Mouse (Mus musculus): ENCODE measurements around the gene Fggy. TPM values are rescaled to one million over a fixed set of nuclear protein-coding genes. Genes with fewer than 3 reads are reported as not detected.

Gene Fggy
- polyA plus RNA-seq, 1 experiment from 2014 or later = 9.1 TPM

DNA sequence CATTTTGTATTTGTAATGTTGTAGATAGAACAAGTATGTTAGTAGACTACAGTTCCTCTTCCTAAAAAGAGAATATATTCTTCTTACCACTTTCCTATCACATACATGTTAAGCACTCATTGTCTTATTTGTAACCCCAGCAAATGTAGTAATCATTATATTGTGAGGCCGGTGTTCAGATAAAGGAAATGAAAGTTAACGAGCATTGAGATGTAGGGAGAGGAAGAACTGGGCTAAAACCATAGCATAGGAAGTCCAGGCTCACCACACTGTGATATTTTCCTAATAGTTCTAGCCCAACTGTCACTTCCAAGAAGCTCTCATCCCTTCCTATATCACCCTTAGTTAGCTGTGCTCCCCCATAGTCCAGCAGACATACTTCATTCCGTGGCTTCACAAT, 218.3 kb downstream of the Fggy start:
- H3K4me3 ChIP-seq = no peak overlapping the region
- no peak for ATAC-seq (ENCODE audit: low FRiP score)
- WGBS = 93% methylated on average over 3 of the region's 3 CpGs
- no peak overlapping the region for H3K9ac ChIP-seq
- H3K4me1 ChIP-seq (replicated peaks) = no peaks in the 10 kb centered on the region
- H3K4me2 ChIP-seq = no peak overlapping the region
- no peak overlapping the region for H3K27ac ChIP-seq
- no peaks in the 10 kb centered on the region for H3K9me3 ChIP-seq
- H3K27me3 ChIP-seq = no peaks in the 10 kb centered on the region
- H3K36me3 ChIP-seq = no peaks in the 10 kb centered on the region

GRCm38 (mm10) chr4:95777839-95778238, 220.5 kb downstream of the Fggy start:
- H3K36me3 ChIP-seq = no peaks in the 10 kb centered on the region
- no peaks in the 10 kb centered on the region for H3K4me1 ChIP-seq (replicated peaks)
- H3K9me3 ChIP-seq = no peaks in the 10 kb centered on the region
- no peak for ATAC-seq (ENCODE audit: low FRiP score)
- H3K9ac ChIP-seq = no peak overlapping the region
- H3K27me3 ChIP-seq = no peaks in the 10 kb centered on the region
- H3K4me3 ChIP-seq = no peak overlapping the region
- no peak overlapping the region for H3K4me2 ChIP-seq
- no peak overlapping the region for H3K27ac ChIP-seq
- 91% methylated on average over 2 of the region's 2 CpGs for WGBS

DNA sequence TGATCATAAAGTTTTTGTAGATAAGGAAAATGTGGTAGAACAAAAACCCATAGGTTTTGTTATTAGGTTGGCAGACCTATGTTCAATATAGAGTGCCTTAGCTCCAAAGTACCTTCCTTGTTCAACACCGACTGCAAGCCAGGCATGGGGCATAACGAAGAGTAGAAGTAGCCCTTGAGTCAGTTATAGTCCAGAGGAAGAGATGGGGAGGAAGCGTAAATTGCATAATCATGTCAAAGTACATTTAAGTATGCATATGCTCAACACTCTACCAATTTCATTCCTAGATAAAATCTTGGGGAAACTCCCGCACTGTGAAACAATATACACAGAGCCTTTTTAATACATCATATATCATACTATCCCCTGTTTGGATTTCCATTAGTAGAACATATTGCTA, 221.2 kb downstream of the Fggy start:
- H3K9ac ChIP-seq = no peak overlapping the region
- H3K4me2 ChIP-seq = no peak overlapping the region
- no peak for ATAC-seq (ENCODE audit: low FRiP score)

DNA sequence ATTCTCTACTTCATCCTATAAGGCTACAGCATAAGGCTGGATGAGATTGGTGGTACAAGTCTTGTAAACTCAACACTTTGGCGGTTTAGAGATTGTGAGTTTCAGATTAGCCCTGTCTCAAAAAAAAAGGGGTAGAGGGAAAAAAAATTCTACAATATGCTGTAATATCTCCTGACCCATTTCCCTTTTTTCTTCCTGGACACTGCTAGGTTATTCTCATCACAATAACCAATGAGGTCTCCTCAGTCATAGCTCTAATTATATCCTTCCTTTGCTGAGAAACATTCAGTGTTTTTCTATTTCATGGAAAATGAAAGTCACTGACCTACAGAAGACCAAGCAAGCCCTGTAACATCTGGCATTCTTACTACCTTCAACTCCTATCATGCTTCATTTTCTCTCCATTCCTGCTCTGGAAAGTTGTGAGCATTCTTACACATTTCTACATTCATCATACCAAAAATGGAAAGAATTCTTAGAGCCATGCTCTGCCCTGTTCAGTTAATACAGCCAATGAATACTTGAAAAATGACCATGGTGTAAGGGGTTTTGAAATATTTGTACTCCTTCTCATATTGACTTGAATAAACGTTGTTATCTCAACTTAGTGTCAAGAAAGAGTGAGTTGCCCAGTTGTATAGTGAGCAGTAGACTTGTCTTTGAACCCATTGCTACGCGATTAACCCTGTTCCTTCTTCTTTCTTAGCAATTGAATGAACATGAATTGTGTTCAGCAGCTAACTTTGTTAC, 227.0 kb downstream of the Fggy start:
- no peak overlapping the region for H3K9ac ChIP-seq
- H3K27ac ChIP-seq = no peak overlapping the region
- peaks cover 3% of the 10 kb centered on the region; the same call in 1 of the 2 replicates for H3K4me1 ChIP-seq (replicated peaks)
- no peak for ATAC-seq (ENCODE audit: low FRiP score)
- H3K27me3 ChIP-seq = no peaks in the 10 kb centered on the region
- WGBS = 87% methylated on average over 4 of the region's 4 CpGs
- H3K4me2 ChIP-seq = no peak overlapping the region
- H3K4me3 ChIP-seq = no peak overlapping the region
- H3K36me3 ChIP-seq = no peaks in the 10 kb centered on the region
- no peaks in the 10 kb centered on the region for H3K9me3 ChIP-seq

More for the DNA sequence above, 221.2 kb downstream of the Fggy start:
- Histone ChIP-seq H3K27me3 (no peaks in the 10 kb centered on the region), H3K4me3 (no peak overlapping the region), H3K36me3 (no peaks in the 10 kb centered on the region), H3K4me1 (replicated peaks) (no peaks in the 10 kb centered on the region), H3K9me3 (no peaks in the 10 kb centered on the region), H3K27ac (no peak overlapping the region)
- WGBS = 96% methylated on average over 4 of the region's 4 CpGs

- Histone ChIP-seq H3K4me3 (no peak overlapping the region), H3K36me3 (no peaks in the 10 kb centered on the region), H3K27me3 (no peaks in the 10 kb centered on the region), H3K9me3 (no peaks in the 10 kb centered on the region), H3K4me1 (replicated peaks) (peaks cover 3% of the 10 kb centered on the region; the same call in 1 of the 2 replicates), H3K4me2 (no peak overlapping the region), H3K27ac (no peak overlapping the region), H3K9ac (no peak overlapping the region)
- 55% methylated on average over 2 of the region's 2 CpGs for WGBS
- no peak for ATAC-seq (ENCODE audit: low FRiP score)
Observed at GRCm38 (mm10) chr4:95787609-95788008, 230.3 kb downstream of the Fggy start.

DNA sequence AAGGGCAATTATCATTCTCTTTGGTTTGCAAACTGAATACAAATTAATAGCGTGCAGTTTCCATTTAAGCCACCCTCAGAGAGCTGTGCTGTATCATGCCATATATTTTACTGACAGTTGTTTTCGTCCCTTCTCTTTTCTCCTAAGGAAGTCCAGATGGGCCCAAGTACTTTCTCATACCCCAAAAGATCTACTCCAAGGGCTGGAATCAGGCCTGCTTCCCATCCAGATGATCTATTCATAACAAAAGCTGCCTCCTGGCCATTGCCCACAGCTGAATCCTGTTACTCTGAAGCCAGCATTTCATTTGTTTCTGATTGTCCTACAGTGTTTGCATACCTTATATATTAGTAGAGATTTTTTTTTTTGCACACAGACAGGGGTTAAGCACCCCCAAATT, 231.6 kb downstream of the Fggy start:
- no peaks in the 10 kb centered on the region for H3K27me3 ChIP-seq
- H3K4me1 ChIP-seq (replicated peaks) = peaks cover 3% of the 10 kb centered on the region; the same call in 1 of the 2 replicates
- H3K9me3 ChIP-seq = no peaks in the 10 kb centered on the region
- ATAC-seq (ENCODE audit: low FRiP score) = no peak
- H3K27ac ChIP-seq = no peak overlapping the region
- no peak overlapping the region for H3K4me2 ChIP-seq
- H3K36me3 ChIP-seq = no peaks in the 10 kb centered on the region
- H3K9ac ChIP-seq = no peak overlapping the region
- 50% methylated on average over 2 of the region's 2 CpGs for WGBS
- no peak overlapping the region for H3K4me3 ChIP-seq

GRCm38 (mm10) chr4:95791913-95792475, 234.7 kb downstream of the Fggy start:
- Histone ChIP-seq H3K4me3 (no peak overlapping the region), H3K9ac (no peak overlapping the region), H3K36me3 (no peaks in the 10 kb centered on the region), H3K27me3 (no peaks in the 10 kb centered on the region), H3K9me3 (no peaks in the 10 kb centered on the region), H3K4me2 (no peak overlapping the region), H3K4me1 (replicated peaks) (peaks cover 3% of the 10 kb centered on the region; the same call in 1 of the 2 replicates), H3K27ac (no peak overlapping the region)
- WGBS = 86% methylated on average over 3 of the region's 3 CpGs
- no peak for ATAC-seq (ENCODE audit: low FRiP score)

- 0 out of 2 replicates have a peak, but pooled peaks have one; percentile 52 for ATAC-seq (ENCODE audit: low FRiP score)
- WGBS = 59% methylated on average over 7 of the region's 7 CpGs
- no peaks in the 10 kb centered on the region for H3K9me3 ChIP-seq
- no peak overlapping the region for H3K4me2 ChIP-seq
- H3K27me3 ChIP-seq = no peaks in the 10 kb centered on the region
- no peak overlapping the region for H3K27ac ChIP-seq
- no peak overlapping the region for H3K9ac ChIP-seq
- no peaks in the 10 kb centered on the region for H3K36me3 ChIP-seq
- H3K4me3 ChIP-seq = no peak overlapping the region
- H3K4me1 ChIP-seq (replicated peaks) = 0 out of 2 replicates have a peak, but pooled peaks cover 2% of the 10 kb centered on the region
Observed at GRCm38 (mm10) chr4:95793647-95794328, 236.5 kb downstream of the Fggy start.

- Histone ChIP-seq H3K4me1 (replicated peaks) (no peaks in the 10 kb centered on the region), H3K4me2 (no peak overlapping the region), H3K36me3 (no peaks in the 10 kb centered on the region), H3K4me3 (no peak overlapping the region), H3K9me3 (no peaks in the 10 kb centered on the region), H3K9ac (no peak overlapping the region), H3K27me3 (no peaks in the 10 kb centered on the region), H3K27ac (no peak overlapping the region)
- no peak for ATAC-seq (ENCODE audit: low FRiP score)
- 79% methylated on average over 6 of the region's 6 CpGs for WGBS
Observed at GRCm38 (mm10) chr4:95794651-95795050, 237.3 kb downstream of the Fggy start.

- 78% methylated on average over 2 of the region's 2 CpGs for WGBS
- Histone ChIP-seq H3K36me3 (no peaks in the 10 kb centered on the region), H3K27ac (no peak overlapping the region), H3K4me1 (replicated peaks) (no peaks in the 10 kb centered on the region), H3K4me3 (no peak overlapping the region), H3K9ac (no peak overlapping the region), H3K4me2 (no peak overlapping the region), H3K27me3 (no peaks in the 10 kb centered on the region), H3K9me3 (no peaks in the 10 kb centered on the region)
- no peak for ATAC-seq (ENCODE audit: low FRiP score)
Observed at GRCm38 (mm10) chr4:95795283-95795682, 238.0 kb downstream of the Fggy start.

GRCm38 (mm10) chr4:95819650-95820049, 262.3 kb downstream of the Fggy start:
- Histone ChIP-seq H3K36me3 (no peaks in the 10 kb centered on the region), H3K9ac (no peak overlapping the region), H3K9me3 (no peaks in the 10 kb centered on the region), H3K27ac (no peak overlapping the region), H3K27me3 (no peaks in the 10 kb centered on the region), H3K4me1 (replicated peaks) (no peaks in the 10 kb centered on the region), H3K4me3 (no peak overlapping the region), H3K4me2 (no peak overlapping the region)
- WGBS = 51% methylated on average over 2 of the region's 2 CpGs
- 0 out of 2 replicates have a peak, but pooled peaks have one; percentile 39 for ATAC-seq (ENCODE audit: low FRiP score)

GRCm38 (mm10) chr4:95821906-95822579, 264.7 kb downstream of the Fggy start:
- ATAC-seq (ENCODE audit: low FRiP score) = no peak
- WGBS = 71% methylated on average over 3 of the region's 3 CpGs
- Histone ChIP-seq H3K9me3 (no peaks in the 10 kb centered on the region), H3K36me3 (no peaks in the 10 kb centered on the region), H3K27me3 (no peaks in the 10 kb centered on the region), H3K27ac (no peak overlapping the region), H3K4me3 (no peak overlapping the region), H3K4me2 (no peak overlapping the region), H3K9ac (no peak overlapping the region), H3K4me1 (replicated peaks) (no peaks in the 10 kb centered on the region)
